Mouse (Mus musculus) cerebellum, adult 8-10 months (tissue): Measurements from ENCODE around the gene Actn2.

Experiments
- DNase-seq: peaks from one replicate; pipeline ENCODE4 v3.0.0; 2022

The Actn2 gene

DNA sequence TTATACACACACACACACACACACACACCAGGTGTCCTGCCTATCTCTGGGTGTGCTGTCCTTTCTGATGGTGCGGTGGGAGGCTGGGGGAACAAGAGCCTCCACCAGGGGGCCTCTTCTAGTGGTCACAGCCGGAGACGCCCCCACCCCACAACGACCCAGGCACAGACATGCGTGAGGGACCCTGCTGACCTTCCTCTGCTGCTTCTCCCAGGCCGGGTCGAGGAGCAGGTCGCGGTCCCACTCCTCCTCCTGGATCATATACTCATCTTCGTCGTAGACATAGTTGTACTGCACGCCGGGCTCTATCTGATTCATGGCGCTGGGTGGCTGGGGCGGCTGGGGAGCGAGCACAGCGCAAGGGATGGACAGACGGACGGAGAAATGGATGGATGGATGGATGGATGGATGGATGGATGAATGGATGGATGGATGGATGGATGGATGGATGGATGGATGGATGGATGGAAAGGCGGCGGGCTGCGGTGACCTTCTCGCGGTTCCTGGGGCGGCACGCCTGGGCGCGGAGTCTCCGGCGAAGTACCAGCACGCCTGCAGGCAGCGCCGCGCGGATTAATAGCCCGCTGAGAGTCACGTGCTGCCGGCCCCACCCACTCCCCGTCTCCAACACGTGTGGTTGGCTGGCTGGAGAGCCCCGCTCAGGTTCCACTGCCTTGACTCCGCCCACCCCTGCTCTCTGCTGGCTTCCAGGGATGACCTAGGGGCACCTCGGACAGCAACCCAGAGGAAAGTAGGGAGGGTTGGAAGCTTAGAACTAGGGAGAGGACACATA is at the start of gene Actn2:
Gene Actn2 (minus strand): TSS at position 578 of the 793 bp plus-strand sequence.
- peak; percentile 42 for DNase-seq

DNA sequence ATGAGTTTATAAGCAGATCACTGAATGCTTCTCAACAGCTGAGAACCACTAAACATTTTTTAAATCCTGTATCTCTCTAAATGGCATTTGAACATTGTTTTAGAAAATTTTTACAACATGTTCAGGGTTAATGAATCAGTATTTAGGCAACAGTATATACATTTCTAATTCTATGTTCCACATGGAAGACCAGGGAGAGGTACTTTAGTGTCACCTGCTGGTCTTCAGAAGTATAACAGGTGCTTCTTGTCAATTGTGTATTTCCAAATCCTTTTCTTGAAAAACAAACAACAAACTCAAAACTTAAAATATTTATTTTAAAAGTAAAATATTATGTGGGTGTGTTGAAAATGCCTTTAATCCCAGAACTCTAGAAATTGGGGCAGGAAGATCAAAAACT is 45.7 kb upstream of the Actn2 start:
- DNase-seq = no peak

DNA sequence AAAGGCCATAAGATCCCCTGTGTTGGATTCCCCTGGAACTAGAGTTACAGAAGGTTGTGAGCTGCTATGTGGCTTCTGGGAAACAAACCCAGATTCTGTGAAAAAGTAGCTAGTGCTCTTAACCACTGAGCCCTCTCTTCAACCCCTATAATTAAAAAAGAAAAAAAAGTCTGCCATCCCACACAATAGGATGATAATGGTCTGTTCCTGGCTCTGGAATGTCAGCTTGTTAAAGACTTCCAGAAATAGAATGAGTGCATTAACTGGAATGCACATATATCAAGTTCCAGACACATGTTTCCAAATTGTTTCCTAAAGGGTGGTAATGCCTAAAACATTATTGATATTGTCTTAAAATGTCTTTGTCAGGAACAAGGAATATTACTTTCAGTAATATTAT is 44.2 kb upstream of the Actn2 start:
- DNase-seq = no peak

DNA sequence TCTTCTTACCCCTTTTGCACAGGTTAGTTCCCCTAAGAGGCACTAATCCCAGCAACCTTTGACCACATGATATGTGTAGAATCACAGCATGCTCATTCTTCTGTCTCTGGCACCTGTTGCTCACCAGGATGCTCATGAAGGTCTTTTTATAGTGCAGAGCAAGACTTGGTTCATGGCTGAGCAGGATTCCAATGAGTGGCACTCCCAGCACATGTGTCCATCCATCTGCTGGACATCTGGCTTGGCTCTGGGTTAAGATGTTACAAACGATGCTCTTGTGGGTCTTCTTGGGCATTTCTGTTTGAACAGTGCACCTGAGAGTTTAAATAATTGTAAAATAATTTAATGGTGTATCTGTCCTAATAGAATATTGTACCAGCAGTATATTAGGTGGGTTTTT is 36.2 kb upstream of the Actn2 start:
- DNase-seq = no peak

DNA sequence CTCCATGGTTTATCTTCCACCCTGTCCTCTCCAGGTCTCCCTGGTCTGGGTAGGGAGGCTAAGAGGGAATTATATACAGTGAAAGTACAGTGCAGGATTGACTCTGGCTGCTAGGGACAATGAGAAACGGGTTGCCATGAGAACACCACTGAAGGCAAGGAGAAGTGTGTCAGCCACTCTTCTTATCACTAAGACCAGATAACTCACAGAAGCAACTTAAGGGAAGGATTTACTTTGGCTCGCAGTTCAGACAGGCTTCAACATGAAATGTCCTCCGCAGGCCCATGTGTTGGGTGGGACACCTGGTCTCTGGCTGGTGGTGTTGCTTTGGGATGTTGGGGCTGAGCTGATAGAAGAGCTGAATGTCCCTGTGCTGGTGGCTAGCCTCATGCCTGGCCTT is 32.2 kb upstream of the Actn2 start:
- no peak for DNase-seq

DNA sequence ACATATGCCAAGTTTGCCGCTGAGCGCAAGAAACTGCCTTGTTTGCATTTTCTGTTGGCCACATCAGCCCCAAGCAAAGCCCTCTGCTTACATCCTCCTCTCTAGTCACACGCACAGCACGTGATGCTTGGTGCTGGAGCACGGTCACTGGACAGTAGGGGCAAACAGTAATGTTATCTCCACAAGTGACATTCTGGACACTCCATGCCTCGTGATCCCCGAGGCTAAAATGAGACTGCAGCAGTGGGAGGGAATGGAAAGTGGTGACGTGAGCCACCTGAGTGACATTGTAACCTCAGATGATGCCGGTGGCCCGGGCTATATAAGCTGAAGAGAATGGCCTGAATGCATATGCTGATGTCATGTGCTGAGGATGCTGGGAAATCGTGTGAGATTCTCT is 29.4 kb upstream of the Actn2 start:
- DNase-seq = no peak

DNA sequence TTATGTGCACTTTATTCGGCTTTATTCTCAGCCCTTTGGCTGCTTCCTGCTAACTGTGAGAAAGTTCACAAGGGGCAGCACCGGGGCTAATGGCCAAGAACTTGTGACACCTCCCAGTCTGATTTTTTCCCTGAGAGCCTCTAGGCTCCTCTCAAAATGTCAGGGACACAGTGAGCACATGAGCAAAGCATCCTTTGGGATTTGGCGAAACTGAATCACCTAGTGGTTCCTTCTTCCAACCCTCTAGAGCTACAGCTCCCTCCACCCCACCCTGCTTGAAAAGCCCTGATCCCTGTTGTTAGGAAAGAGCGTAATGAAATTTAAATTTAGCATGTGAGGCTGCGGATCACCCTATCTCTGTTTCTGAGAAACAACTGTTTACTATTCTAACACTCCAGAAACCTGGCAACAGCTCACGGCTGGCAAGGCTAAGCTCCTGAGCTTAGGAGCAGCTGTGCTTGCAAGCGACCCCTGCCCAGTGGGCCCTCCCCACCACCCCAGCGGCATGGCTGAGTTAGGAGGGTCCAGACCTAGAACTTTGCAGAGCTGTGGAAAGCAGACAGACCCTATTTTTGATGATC is 28.6 kb upstream of the Actn2 start:
- DNase-seq = no peak

DNA sequence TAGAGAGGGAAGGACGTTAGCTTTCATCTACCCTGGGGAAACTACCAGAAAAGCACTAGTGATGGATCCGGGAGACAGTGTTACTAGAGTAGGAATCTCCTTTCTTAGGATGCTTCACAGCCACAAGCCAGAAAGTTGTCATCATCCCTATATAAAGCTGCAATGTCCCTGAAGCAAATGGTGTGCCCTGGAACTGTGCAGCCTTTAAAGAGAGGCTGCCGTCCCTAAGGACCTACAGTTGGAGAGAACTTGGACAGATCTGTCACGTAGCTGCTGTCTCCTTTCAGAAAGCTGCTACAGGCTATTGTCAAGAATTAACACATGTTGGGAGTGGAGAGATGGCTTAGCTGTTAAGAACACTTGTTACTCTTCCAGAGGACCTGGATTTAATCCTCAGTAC is 20.9 kb upstream of the Actn2 start:
- no peak for DNase-seq

DNA sequence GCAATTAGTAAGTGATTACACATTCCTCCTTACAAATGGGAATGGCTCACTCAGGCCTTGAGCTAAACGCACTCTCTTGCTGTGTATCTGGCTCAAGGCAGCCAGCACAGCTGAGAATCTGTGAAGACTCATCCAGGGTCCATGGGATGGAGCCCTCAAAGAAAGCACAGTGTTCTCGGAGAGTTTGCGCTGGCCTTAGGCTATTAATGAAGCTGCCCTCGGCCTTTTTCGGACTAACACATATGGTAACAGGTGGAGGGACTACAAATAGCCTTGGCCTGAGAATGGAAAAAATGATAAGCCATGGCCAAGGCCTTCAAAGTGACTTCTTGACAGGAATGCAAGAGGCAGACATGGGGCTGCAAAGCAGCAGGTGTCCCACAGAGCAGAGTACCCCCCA is 17.0 kb upstream of the Actn2 start:
- DNase-seq = no peak

DNA sequence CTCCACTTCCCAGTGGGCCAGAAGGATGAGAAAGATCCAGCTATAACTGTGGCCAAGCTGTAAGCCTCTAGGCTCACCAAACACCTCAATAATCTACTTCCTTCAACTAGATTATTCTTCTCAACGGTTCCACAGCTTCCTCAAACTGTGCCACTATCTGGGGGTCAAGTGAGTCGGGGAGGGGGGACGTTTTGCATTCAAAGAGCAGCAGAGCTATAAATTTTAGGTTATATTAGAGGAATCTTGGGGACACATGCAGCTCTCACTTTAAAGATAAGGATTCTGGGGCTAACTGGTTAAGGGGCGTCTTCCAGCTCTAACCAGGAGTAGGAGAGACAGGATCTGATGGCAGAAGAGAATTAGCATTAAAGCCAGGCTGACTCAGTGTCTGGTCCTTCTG is 15.6 kb upstream of the Actn2 start:
- no peak for DNase-seq

DNA sequence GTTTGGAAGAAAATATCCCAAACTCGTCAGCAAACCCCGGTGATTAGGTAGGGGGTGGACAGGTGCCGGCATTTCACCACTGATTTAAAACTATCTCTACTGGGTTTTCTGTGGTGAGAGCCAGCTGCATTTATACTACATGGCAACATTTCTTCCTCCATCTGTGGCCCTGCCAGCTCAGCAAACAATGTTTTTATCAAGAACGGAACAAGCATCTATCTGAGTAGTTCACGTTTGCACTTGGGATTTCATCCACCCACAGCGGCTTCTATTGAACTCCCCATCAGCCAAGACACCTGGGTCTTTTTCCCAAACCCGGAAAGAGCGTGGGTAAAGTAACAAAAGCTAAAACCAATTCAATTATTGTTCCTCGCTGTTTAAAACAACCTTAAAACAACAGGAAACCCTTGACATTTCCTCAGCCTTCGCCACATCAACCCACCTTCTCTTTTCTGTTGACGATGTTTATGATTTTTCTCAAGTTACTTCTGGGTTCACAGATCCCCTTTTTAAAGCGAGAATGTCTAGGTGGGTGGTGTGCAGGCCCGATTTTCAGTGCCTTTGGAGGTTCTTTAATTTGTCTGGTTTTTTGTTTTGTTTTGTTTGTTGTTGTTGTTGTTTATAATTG is 8.8 kb upstream of the Actn2 start:
- DNase-seq = no peak

DNA sequence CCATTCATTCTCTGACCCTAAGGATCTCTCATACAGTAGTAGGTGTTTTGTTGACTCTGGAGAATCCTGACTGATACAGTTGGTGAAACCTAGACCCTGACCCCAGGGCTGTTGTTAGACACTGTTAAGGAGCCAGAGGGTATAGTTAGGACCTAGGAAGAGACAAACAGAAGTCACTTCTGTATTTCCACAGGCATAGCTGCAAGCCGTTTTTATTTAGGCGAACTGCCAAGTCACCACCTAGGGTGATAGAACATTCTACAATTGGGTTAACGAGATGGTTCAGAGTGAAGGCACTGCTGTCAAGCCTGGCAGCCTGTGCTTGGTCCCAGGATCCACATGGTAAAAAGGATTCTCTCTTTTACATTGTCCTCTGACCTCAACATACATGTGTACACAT is 6.3 kb upstream of the Actn2 start:
- no peak for DNase-seq

DNA sequence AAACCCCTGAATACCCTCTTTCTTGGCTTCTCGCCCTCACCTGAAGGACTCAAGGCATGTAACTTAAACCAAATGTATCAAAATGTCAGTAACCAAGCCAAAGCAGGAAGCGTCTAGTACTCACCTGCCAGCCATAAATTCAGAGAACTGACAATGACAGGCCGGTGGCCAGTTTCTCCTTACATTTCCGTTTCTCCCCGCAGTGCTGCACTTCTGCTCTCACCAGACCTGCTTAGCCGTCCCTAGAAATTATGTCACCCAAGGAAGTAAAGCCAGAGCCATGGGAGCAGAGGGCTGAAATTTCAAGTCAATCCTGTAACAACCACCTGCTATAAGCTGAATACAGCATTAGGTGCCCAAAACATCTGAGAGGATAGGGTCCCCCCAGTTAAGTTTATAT is 887 bp upstream of the Actn2 start:
- DNase-seq = peak; percentile 7

DNA sequence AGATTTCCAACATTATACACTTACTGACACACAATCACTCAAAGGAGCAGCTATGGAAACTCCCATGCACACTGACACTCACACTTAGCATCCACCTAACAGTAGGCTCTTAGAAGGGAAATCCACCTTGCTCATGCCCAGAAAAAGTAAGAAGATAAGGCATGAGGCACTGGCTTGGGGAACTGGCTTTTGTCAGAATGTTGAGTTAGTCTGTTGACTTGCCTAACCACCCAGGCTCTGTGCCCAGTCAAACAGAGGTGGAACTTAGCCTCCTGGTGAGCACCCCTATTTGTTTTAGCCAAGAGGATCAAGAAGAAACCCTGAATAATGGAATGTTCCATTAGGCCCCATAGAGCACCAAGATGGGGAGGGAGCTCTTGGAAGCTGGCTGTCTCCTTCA is 1.1 kb downstream of the Actn2 start:
- no peak for DNase-seq

DNA sequence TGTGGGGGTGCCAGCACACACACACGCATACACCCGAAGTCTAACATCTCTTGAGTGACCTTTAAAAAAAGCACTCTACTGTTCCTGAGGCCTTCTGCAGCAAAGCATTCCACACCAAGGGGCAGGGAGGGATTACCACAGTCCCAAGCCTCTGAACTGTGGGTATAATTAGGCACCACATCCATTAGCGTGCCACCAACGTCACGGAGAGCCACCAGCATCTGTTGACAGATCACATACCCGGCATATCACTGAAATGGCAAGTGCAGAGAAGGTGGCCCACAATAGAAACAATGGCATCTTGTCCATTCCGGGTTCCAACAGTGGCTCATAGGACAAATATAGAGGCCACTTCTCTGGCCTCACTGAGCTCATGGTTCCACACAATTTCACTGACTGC is 2.8 kb downstream of the Actn2 start:
- DNase-seq = no peak

DNA sequence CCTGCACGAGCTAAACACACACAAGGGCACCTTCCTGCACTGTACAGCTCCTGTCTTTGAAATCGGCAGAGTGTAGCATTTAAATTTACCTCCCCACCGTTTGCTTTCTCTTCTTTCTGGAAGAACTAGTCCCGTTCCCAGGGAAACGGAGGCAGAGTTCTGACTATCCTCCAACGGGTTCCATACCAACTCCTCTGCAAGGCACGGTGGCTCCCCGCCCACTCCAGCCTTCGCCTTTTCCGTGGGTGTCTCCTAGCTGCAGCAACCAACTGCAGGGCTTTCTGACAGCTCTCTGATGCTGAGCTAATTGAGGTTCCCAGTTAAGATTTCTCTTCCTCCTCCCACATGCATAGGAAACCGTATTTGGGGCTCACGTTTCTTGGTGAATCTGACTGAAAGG is 6.5 kb downstream of the Actn2 start:
- DNase-seq = no peak

DNA sequence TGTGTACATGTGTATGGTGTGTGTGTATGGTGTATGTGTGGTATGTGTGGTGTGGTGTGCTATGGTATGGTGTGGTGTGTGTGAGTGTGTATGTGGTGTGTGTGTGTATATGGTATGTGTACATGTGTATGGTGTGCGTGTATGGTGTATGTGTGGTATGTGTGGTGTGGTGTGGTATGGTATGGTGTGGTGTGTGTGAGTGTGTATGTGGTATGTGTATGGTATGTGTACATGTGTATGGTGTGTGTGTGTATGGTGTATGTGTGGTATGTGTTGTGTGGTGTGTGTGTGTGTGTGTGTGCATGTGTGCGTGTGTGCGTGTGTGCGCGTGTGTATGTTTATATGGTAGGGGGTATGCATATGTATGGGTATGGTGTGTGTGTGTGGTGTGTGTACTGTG is 9.0 kb downstream of the Actn2 start:
- no peak for DNase-seq

DNA sequence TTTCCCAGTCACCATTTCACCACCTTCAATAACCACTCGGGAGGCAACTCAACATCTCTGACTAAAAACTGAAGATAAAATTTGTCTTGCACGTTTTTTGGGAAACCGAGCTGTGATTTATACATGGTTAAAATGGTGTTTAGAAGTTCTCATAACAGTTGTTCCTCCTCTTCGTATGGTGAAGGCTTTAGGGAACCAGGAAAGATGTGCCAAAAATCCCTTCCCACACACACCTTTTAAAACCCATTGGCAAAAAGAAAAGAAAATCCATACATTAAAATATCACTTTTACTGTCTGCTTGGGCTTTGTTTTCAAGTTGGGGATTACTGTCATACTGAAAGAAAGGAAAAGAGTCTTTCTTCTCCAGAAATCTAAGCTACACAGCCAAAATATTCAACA is 12.2 kb downstream of the Actn2 start:
- no peak for DNase-seq

DNA sequence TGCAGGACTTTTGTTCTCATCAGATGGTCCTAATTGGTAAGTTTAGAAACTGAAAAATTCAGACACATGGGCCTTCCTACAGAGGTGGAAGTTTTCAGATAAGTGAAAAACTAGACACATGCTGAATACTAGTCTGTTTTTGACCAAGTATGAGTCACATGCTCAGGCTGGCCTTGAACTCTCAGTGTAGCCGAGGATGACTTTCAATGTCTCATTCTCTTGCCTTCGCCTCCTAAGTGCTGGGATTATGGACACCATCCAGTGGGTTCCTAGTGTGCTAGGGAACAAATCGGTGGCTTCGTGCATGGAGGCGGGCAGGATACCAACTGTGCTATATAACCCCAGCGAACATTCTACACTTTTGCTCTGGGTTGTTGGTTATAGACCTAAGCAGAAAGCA is 13.0 kb downstream of the Actn2 start:
- DNase-seq = no peak

DNA sequence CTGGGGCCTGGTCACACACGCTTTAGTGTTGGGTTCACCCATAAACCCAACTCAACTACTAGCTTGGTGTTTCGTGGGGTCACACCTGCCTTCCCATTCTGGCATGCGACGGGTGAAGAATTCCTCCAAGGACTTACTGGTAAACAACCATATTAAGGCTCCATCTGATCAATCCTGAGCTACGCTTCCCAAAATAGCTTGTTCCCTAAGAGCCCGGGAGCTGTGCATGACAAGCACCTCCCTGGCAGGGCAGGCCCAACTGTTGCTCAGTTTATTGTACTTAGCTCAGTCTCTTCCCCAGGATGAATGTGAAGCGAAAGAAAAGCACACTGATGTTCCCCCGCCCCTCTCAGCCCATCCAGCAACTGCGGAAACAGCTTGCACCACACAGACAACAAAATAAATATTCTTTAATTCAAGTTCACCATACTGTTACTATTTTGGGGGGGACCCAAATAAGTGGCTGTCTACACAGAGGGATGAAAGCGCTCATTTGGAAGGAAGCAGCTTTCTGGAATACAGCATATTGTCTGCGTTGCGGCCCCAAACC is 17.4 kb downstream of the Actn2 start:
- no peak for DNase-seq

DNA sequence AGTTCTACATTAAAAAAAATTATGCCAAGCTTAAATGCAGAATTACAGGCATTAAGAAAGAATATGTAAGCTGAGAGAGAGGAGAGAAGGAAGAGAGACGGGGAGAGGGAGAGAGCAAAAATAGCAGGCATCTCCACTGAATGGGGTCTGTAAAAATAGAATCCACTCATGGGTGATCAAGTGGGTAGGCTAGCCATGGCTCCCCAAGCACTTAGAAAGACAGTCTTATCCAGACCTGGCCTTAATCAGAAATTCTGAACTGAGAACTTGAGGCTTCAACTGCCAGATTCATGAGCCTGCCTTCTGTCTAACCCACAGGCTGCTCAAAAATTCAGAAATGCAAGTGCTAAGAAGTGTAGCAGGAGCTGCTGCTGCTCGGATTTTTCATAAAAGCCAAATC is 20.4 kb downstream of the Actn2 start:
- no peak for DNase-seq

DNA sequence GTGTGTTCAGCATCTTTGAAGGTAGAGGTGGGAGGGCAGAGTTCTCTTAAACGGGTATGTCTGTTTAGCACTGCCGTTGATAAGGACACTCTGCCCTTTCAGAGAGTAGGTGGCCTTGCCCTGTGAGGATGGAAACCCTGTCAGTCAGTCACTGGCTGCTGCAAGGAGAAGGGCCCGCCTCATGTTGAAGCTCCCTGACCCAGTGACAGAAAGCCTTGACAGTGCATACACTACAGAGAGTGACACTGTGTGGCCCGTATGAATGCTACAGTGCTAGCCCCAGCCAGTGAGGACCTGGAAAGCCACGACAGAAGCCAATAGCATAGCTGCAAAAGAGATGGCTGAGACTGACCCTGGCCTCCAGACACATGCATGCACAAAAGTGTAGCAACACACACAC is 22.5 kb downstream of the Actn2 start:
- DNase-seq = no peak

DNA sequence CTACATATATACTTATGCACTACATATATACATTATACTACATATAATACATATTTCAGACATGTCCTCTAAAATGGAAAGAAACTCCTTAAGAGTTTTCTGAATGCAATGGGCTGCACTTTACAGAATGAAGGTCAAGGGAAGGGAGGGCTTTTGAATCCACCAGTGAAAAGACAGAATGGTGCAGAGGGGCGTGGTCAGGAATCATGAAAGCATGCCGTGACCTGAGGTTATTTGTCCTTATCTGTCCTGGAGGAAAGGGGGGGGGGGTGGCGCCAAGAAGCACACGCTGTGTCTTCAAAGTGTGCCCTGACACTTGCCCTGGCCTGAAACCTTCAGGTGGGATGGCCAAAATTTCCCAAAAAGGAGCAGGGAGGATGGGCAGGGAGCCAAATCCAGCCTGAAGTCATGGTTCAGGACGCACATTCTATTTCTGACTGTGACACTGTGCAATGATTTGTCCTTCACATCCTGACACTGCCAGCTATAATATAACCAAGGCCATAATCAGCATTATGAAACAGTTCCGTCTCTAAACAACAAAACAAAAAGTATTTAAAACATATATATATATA is 23.3 kb downstream of the Actn2 start:
- DNase-seq = no peak

DNA sequence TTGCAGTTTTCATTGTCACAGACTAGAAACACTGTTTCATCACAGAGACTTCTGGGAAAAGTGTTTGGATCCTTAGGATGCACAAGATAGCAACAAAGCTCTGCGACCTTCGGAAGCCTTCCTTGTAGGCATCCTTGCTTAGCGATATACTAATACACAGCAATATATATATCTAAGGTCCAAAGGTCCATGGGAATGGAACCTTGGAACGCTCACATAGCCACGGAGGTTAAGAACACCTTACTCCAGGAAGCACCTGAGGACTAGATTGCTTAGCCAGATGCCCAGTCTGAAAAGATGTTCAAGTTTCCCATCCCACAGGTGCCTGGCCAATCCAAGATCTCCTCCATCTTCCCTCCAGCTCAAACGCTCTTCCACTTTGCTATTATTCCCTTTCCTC is 26.4 kb downstream of the Actn2 start:
- DNase-seq = no peak
